Mouse (Mus musculus) CH12.LX (cell line): ENCODE results near the gene Efhd2. TPM values are rescaled to one million over a fixed set of nuclear protein-coding genes. Genes with fewer than 3 reads are reported as not detected.

Source experiments
- DNase-seq: peaks from one replicate; pipeline ENCODE4 v3.0.0-alpha.2; 2013; ENCODE audit errors: extremely low read depth
- H3K27ac ChIP-seq: 2 replicates; pipeline ENCODE4 v1.5.1; 2012; ENCODE audit warnings: low read depth, mild to moderate bottlenecking, control low read depth, moderate library complexity; ENCODE audit not compliant: insufficient read depth
- H3K27me3 ChIP-seq: replicated peaks from 2 replicates; pipeline ENCODE3; 2012; ENCODE audit warnings: inconsistent platforms
- H3K36me3 ChIP-seq, 2 experiments: replicated peaks in 1 of 2; 2 replicates each; pipeline versions ENCODE3 to v1.6.1; 2012; ENCODE audit warnings: inconsistent platforms in 1 of 2, low read length in 1 of 2, mild to moderate bottlenecking in 1 of 2, mixed read lengths in 1 of 2, moderate library complexity in 1 of 2; ENCODE audit not compliant: control insufficient read depth in 1 of 2, insufficient read depth in 1 of 2
- H3K4me1 ChIP-seq, 2 experiments: 2 replicates each; pipeline ENCODE4 v1.6.1; 2012; ENCODE audit warnings: inconsistent platforms in 1 of 2, moderate library complexity in 1 of 2; ENCODE audit not compliant: insufficient read depth in 2 of 2, control insufficient read depth in 1 of 2
- H3K4me2 ChIP-seq: 2 replicates; pipeline ENCODE4 v1.6.1; 2012; ENCODE audit warnings: low read depth, mild to moderate bottlenecking, control low read depth; ENCODE audit not compliant: poor library complexity, insufficient read depth, severe bottlenecking
- H3K4me3 ChIP-seq, 3 experiments: fragments of 150-350 bp in 1 of 3; sonication (generic) in 1 of 3; replicated peaks in 1 of 3; 2 replicates each; pipeline versions ENCODE3 to v1.5.1; 2011 to 2012; ENCODE audit warnings: low read depth in 2 of 3, low read length in 2 of 3, mild to moderate bottlenecking in 2 of 3, moderate library complexity in 2 of 3, control low read depth in 1 of 3, improper control_type of control experiment in 1 of 3, inconsistent platforms in 1 of 3, mixed read lengths in 1 of 3; ENCODE audit not compliant: poor library complexity in 1 of 3
- H3K79me2 ChIP-seq: replicated peaks from 2 replicates; pipeline ENCODE4 v1.6.1; 2012; ENCODE audit warnings: mild to moderate bottlenecking, moderate library complexity; ENCODE audit not compliant: control insufficient read depth, poor library complexity, insufficient read depth, severe bottlenecking; ENCODE audit errors: extremely low read depth
- H3K9ac ChIP-seq: 2 replicates; pipeline ENCODE4 v1.6.1; 2012; ENCODE audit warnings: low read depth, mild to moderate bottlenecking, control low read depth, moderate library complexity; ENCODE audit not compliant: insufficient read depth
- H3K9me3 ChIP-seq: replicated peaks from 2 replicates; pipeline ENCODE3; 2012; ENCODE audit warnings: low read length, inconsistent platforms, mixed read lengths
- CHD1 ChIP-seq: IDR thresholded peaks from 2 replicates; pipeline ENCODE4 v1.6.1; 2012; ENCODE audit warnings: low read depth, low read length, improper control_type of control experiment, inconsistent platforms
- CTCF ChIP-seq, 2 experiments: IDR thresholded peaks in 1 of 2; conservative IDR thresholded peaks in 1 of 2; 2 replicates each; pipeline ENCODE4 v1.5.1; 2011 to 2012; ENCODE audit warnings: low read depth in 2 of 2, low read length in 2 of 2, improper control_type of control experiment in 1 of 2, inconsistent platforms in 1 of 2, mild to moderate bottlenecking in 1 of 2, moderate library complexity in 1 of 2
- E2F4 ChIP-seq: IDR thresholded peaks from 2 replicates; pipeline ENCODE4 v1.6.1; 2011; ENCODE audit warnings: low read depth, low read length, improper control_type of control experiment; ENCODE audit not compliant: insufficient replicate concordance
- EP300 ChIP-seq: IDR thresholded peaks from 2 replicates; pipeline ENCODE4 v1.6.1; 2011; ENCODE audit warnings: low read length, improper control_type of control experiment
- GABPA ChIP-seq: IDR thresholded peaks from 2 replicates; pipeline ENCODE4 v1.6.1; 2012; ENCODE audit warnings: low read depth, low read length, improper control_type of control experiment, inconsistent platforms; ENCODE audit not compliant: insufficient replicate concordance
- JUND ChIP-seq: conservative IDR thresholded peaks from 2 replicates; pipeline ENCODE4 v1.6.1; 2011; ENCODE audit warnings: low read depth, low read length, improper control_type of control experiment
- MAX ChIP-seq: IDR thresholded peaks from 2 replicates; pipeline ENCODE4 v1.6.1; 2011; ENCODE audit warnings: low read length, improper control_type of control experiment
- MEF2A ChIP-seq: IDR thresholded peaks from 2 replicates; pipeline ENCODE4 v1.6.1; 2014; ENCODE audit warnings: low read depth, mild to moderate bottlenecking, inconsistent platforms, low read length, improper control_type of control experiment, borderline replicate concordance
- MXI1 ChIP-seq: IDR thresholded peaks from 2 replicates; pipeline ENCODE4 v1.6.1; 2011; ENCODE audit warnings: mild to moderate bottlenecking, low read depth, low read length, improper control_type of control experiment
- NELFE ChIP-seq: IDR thresholded peaks from 2 replicates; pipeline ENCODE4 v1.6.1; 2011; ENCODE audit warnings: low read depth, low read length, improper control_type of control experiment
- NRF1 ChIP-seq: IDR thresholded peaks from 2 replicates; pipeline ENCODE4 v1.6.1; 2014; ENCODE audit warnings: low read depth, mild to moderate bottlenecking, inconsistent platforms, low read length, improper control_type of control experiment, moderate library complexity
- PAX5 ChIP-seq: IDR thresholded peaks from 2 replicates; pipeline ENCODE4 v1.6.1; 2012; ENCODE audit warnings: low read length, inconsistent platforms, mixed read lengths
- POLR2AphosphoS2 ChIP-seq: IDR thresholded peaks from 2 replicates; pipeline ENCODE4 v1.6.1; 2011; ENCODE audit warnings: low read depth, low read length, improper control_type of control experiment
- RAD21 ChIP-seq: IDR thresholded peaks from 2 replicates; pipeline ENCODE4 v1.6.1; 2011; ENCODE audit warnings: low read depth, mild to moderate bottlenecking, low read length, improper control_type of control experiment, moderate library complexity
- SIN3A ChIP-seq: IDR thresholded peaks from 2 replicates; pipeline ENCODE4 v1.6.1; 2012; ENCODE audit warnings: low read length, improper control_type of control experiment, inconsistent platforms
- SMC3 ChIP-seq: IDR thresholded peaks from 2 replicates; pipeline ENCODE4 v1.6.1; 2011; ENCODE audit warnings: low read depth, low read length, improper control_type of control experiment
- ZMIZ1 ChIP-seq: IDR thresholded peaks from 2 replicates; pipeline ENCODE4 v1.6.1; 2012; ENCODE audit warnings: low read depth, mild to moderate bottlenecking, inconsistent platforms, low read length, improper control_type of control experiment
- dilution Hi-C: fragments of 300-500 bp; cut with MboI; formaldehyde crosslinking; loops from 2 replicates; pipeline ENCODE4 v1.14.3; 2020; ENCODE audit warnings: low sequenced_read_pairs; ENCODE audit not compliant: extremely low pct_unique_long_range_greater_than_20kb, extremely low pct_ligation_motif_present
- in situ Hi-C: fragments of 300-500 bp; cut with MboI; formaldehyde crosslinking; loops from 3 replicates; pipeline ENCODE4 v1.14.3; 2019; ENCODE audit warnings: low sequenced_read_pairs, low pct_ligation_motif_present, low pct_unique_long_range_greater_than_20kb, mixed read lengths
- polyA plus RNA-seq: library from polyadenylated mRNA; unstranded; fragments of >175 nt; gene quantifications from 2 replicates; pipeline ENCODE4 v1.2.1, GENCODE M21; 2012; ENCODE audit warnings: low read depth; ENCODE audit not compliant: insufficient read length
- total RNA-seq, 2 experiments: library from RNA; depleted of rRNA; stranded (reverse); fragments of 300-350 nt in 1 of 2; fragments of >200 nt in 1 of 2; gene quantifications; 2 replicates each; pipeline ENCODE4 v1.2.3; 2012 to 2014

Gene Efhd2
- total and polyA plus RNA-seq, 3 experiments: 43.8 to 143 (median 44.1) TPM

DNA sequence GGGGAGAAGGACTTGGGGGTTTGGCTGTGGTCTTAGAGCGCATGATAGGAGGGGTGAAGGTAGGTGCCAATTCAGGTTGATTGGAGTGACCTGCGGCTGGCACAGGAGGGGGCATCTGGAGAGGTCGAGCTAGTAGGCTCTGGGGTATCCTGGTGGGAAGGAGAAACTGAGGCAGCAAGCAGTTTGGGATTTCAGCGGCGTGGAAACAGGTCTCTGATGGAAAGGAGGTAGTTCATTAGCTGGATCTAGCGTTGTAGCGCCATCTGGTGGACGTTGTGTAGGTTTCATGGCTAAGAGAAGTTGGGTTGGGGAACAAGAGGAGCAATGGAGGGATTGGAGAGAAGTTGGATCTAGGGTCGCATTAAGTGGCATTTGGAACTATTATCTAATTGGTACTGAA lies 21.3 kb downstream of the Efhd2 start:
- Histone ChIP-seq H3K4me2 (no peak overlapping the region), H3K4me1 (peaks cover 0 to 14% of the 10 kb centered on the region in 2 experiments; a peak in 2 of 4 replicates), H3K36me3 (peaks cover 0 to 10% of the 10 kb centered on the region in 2 experiments), H3K27ac (no peak overlapping the region), H3K27me3 (no peaks in the 10 kb centered on the region), H3K9ac (no peak overlapping the region), H3K9me3 (no peaks in the 10 kb centered on the region), H3K4me3 (no peak overlapping the region), H3K79me2 (no peaks in the 10 kb centered on the region)
- dilution Hi-C loops: no loop called here
- in situ Hi-C loops: no loop called here
- DNase-seq: peak; percentile 44
- peak; percentile 67 for TF ChIP-seq SMC3
- TF ChIP-seq EP300: no peak
- peak; percentile 29 to 66; a peak in 2 of 4 replicates for TF ChIP-seq CTCF (conservative IDR thresholded peaks at IDR 0.05 in 1 of 2, IDR thresholded peaks at IDR 0.05 in 1 of 2; ENCODE audit: low read depth in 2 of 2, low read length in 2 of 2)
- peak; percentile 44 for TF ChIP-seq RAD21

GRCm38 (mm10) chr4:141845999-141846398 lies 28.7 kb downstream of the Efhd2 start, which contains the start of gene Ctrc:
Gene Ctrc (minus strand): TSS chr4:141846359.
- TF ChIP-seq ZMIZ1 (no peak), JUND (no peak), MAX (no peak), SMC3 (no peak), E2F4 (no peak), CHD1 (no peak), PAX5 (no peak), POLR2AphosphoS2 (no peak), SIN3A (no peak), NELFE (no peak), MXI1 (no peak), NRF1 (no peak), EP300 (no peak), GABPA (no peak), MEF2A (no peak)
- TF ChIP-seq, all 38 proteins: peak for 0
- Histone ChIP-seq H3K9ac (no peak within 1 kb of the TSS), H3K36me3 (no peaks in the 10 kb centered on the region), H3K79me2 (no peaks in the 10 kb centered on the region), H3K4me1 (no peaks in the 10 kb centered on the region), H3K4me3 (no peak within 1 kb of the TSS), H3K27me3 (no peaks in the 10 kb centered on the region), H3K9me3 (no peaks in the 10 kb centered on the region), H3K4me2 (no peak within 1 kb of the TSS), H3K27ac (no peak within 1 kb of the TSS)
- dilution Hi-C loops (no loop called here), in situ Hi-C loops (loop anchor here (5.0 to 10.0 kb wide), 2 partner anchors 39 to 231 kb away; partner anchors contain the start of gene Tmem82)
- no peak for DNase-seq
